Mouse (Mus musculus) brain, embryonic 14.5 days (tissue): ENCODE results near the gene Trim41.

Experiments used
- CTCF ChIP-seq: fragments of 200-500 bp; IDR thresholded peaks from 2 replicates; pipeline ENCODE4 v1.5.1; 2012; ENCODE audit warnings: inconsistent platforms, mild to moderate bottlenecking, moderate library complexity, borderline replicate concordance; ENCODE audit not compliant: insufficient read depth, insufficient read length; ENCODE audit errors: extremely low read depth
- POLR2A ChIP-seq: fragments of 200-500 bp; IDR thresholded peaks from 2 replicates; pipeline ENCODE4 v1.6.1; 2012; ENCODE audit warnings: mild to moderate bottlenecking, inconsistent platforms, borderline replicate concordance; ENCODE audit not compliant: poor library complexity, insufficient read depth, insufficient read length, severe bottlenecking; ENCODE audit errors: extremely low read depth

- TF ChIP-seq CTCF (no peak), POLR2A (no peak)
Measured at GRCm38 (mm10) chr11:48838181-48838797, 21.1 kb upstream of the Trim41 start.
